Mouse (Mus musculus) embryo, embryonic 9.5 days (tissue): ENCODE measurements around the gene Eml1.

ENCODE experiments used
- DNase-seq: peaks from one replicate; pipeline ENCODE4 v3.0.0-alpha.2; 2017; ENCODE audit errors: extremely low spot score

Eml1 gene

GRCm38 (mm10) chr12:108547251-108547875 lies 176.6 kb downstream of the Eml1 start:
- no peak for DNase-seq

DNA sequence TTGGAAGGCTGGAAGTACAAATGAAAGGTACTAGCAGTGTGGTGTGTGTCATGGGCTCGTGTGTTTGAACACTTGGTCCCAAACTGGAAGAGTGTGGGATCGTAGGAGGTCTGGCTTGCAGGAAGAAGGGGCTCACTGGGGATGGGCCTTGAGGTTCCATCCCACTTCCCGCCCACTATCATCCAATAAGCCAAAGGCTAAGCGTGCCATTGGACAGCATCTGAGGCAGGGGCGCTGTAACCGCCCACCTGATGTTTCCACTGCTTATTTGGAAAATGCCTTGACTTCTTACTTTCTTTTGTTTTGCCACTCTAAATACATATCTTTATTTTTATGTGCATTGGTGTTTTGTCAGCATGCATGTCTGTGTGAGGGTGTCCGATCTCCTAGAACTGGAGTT lies 181.0 kb downstream of the Eml1 start:
- no peak for DNase-seq

- DNase-seq, result no peak
Measured at GRCm38 (mm10) chr12:108553079-108553478, 182.3 kb downstream of the Eml1 start.

DNA sequence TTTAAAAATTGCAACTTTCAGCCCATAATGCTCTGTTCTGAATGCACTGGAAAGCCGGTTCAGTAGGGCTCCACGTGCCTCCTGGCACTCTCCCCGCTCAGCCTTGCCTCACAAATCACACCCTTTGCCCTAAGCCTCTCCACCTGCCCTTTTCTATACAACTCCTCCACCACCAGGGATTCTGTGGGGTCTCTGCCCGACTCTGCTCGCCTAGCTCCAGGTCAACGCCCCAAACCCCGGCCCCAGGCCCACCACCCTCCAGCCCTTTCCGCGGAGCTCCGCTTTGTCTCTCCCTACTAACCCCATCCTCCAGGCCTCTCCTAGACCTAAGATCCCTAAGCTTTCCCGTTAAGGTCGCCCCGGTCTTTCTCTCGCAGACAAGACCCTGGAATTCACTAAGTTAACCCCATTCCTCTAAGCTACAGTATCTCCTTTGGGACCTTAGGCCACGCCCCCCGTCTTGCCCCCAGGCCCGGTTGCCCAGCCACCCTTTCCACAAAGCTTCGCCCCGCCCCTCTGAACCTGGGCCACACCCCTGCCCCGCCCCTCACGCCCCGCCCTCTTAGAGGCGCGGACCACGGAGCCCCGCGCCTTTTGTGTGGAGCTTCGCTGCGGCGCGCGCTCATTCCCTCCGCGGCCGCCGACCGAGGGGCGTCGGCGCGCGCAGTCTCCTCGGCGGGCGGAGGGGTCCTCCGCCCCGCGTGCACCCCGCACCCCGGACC lies 183.5 kb downstream of the Eml1 start, which contains the start of gene Evl:
Evl (plus strand) TSS at position 601 of the 722 bp plus-strand sequence.
- peak; percentile 99 for DNase-seq

GRCm38 (mm10) chr12:108554861-108555556 lies 184.3 kb downstream of the Eml1 start:
- no peak for DNase-seq

DNA sequence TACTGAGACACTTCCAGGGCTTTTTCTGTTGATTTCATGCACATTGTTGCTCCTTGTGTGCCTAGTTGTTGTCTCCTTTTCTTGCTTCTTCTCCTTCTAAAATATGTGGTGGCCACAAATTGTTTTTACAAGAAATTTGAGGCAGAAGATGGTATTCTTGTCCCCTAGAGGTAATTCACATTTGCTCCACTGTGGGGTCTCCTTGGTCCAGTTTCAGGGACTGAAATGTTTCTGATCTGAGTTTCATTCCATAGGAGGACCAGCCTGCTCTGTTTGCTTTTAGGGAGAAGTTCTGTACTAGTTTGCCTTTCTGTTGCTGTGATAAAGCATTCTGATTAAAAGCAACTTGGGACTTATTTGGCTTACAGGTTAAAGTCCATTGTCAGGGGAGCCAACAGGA lies 187.4 kb downstream of the Eml1 start:
- no peak for DNase-seq

DNA sequence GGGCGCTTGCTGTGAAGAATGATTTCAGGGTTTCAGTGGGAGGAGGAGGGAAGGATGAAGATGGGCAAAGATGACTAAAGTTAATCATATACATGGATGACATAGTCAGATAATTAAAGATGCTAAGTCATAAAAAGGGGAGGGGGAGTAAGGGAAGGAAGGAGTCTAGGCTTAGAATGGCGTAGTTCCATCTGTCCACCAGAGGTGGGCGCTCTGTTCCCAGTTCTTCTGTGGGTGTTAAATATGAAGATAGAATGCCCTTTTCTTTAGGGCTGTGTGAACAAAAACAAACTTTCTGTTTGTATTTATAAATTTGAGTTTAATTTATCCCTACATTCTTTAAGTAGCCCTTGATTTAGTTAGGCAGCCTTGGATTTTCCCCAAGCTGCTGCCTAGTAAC lies 192.5 kb downstream of the Eml1 start:
- no peak for DNase-seq

DNA sequence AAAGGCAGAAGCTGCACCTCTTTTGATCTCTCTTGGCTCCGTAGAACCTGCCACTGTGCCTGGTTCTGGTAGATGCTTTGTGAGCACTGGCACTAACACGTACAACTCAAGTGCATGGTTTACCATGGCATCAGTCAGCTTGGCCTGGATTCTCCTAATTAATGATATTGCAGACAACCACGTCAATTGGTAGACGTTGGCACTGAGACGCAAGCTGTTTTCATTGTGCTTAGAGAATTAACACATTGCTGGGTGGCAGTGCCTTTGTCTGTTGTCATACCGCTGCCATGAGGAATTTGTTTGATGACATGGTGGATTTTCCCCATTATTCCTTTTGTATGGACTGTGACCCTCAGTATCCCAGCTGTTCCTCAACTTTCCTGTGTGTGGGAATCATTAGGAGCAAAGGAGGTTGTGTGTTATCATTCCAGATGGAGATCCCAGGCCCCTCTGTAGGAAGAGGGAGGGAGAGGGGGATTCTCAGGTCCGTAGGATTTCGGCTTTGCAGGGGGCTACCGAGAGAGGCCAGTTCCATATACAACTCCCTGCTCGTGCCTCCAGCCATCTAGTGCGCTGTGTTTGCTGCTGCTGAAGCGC lies 194.3 kb downstream of the Eml1 start:
- DNase-seq, result no peak

DNA sequence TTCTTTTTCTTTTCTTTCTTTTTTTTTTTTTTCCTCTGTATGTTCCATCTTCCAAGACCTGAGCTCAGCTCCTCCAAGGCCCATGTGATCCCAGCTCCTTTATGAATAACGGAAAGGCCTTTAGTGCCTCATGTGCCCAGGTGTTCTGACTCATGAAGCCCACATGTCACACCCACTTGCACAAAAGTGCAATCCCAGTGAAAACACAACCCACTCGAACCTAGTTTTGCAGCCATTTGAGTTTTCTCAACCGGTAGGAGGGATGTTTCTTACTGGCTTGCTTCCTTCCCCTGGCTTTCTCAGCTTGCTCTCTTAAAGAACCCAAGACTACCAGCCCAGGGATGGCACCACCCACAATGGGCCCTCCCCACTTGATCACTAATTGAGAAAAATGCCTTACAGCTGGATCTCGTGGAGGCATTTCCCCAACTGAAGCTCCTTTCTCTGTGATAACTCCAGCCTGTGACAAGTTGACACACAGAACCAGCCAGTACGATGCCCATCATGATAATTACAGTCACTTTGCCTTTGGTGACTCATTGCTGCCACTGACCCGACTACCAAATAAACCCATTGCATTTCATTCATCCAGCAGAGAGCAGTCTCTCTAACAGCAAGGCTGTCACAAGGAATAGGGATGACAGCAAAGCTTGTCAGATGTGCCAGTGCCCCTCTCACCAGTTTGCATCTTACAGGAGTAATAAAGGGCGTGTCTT lies 208.6 kb downstream of the Eml1 start:
- no peak for DNase-seq

- DNase-seq, result no peak
Measured at GRCm38 (mm10) chr12:108583775-108584174, 213.0 kb downstream of the Eml1 start.
